Mouse (Mus musculus) MEL (cell line): ENCODE measurements at regions not wholly inside any gene's neighbourhood (a gene's known extent, or its start where the extent isn't known, plus 50 kb on each side); places are given as distances from the start of the nearest gene placed in this dataset.

Source experiments
- DNase-seq: peaks from one replicate; pipeline ENCODE4 v3.0.0; 2011; ENCODE audit warnings: low read depth, low spot score
- H3K27ac ChIP-seq: 2 replicates; pipeline ENCODE4 v1.5.1; 2012; ENCODE audit warnings: low read depth, mild to moderate bottlenecking, control low read depth, low read length, moderate library complexity; ENCODE audit not compliant: control insufficient read depth
- H3K27me3 ChIP-seq, 2 experiments: fragments of 150-350 bp in 1 of 2; sonication (generic) in 1 of 2; 2 replicates each; pipeline ENCODE4 v1.6.1; 2012; ENCODE audit warnings: low read length in 2 of 2, mild to moderate bottlenecking in 2 of 2, improper control_type of control experiment in 1 of 2, moderate library complexity in 1 of 2; ENCODE audit not compliant: insufficient read depth in 2 of 2, control insufficient read depth in 1 of 2
- H3K36me3 ChIP-seq, 2 experiments: 2 replicates each; pipeline ENCODE4 v1.6.1; 2012 to 2014; ENCODE audit warnings: low read length in 2 of 2, improper control_type of control experiment in 1 of 2, inconsistent platforms in 1 of 2, mild to moderate bottlenecking in 1 of 2; ENCODE audit not compliant: insufficient read depth in 2 of 2, control insufficient read depth in 1 of 2
- H3K4me1 ChIP-seq, 2 experiments: fragments of 150-350 bp in 1 of 2; sonication (generic) in 1 of 2; 2 replicates each; pipeline ENCODE4 v1.6.1; 2012; ENCODE audit warnings: low read length in 2 of 2, improper control_type of control experiment in 1 of 2, mild to moderate bottlenecking in 1 of 2; ENCODE audit not compliant: insufficient read depth in 2 of 2, control insufficient read depth in 1 of 2
- H3K4me3 ChIP-seq, 2 experiments: fragments of 150-350 bp in 1 of 2; sonication (generic) in 1 of 2; 2 replicates each; pipeline ENCODE4 v1.5.1; 2012; ENCODE audit warnings: low read depth in 2 of 2, low read length in 2 of 2, mild to moderate bottlenecking in 2 of 2, moderate library complexity in 2 of 2, control low read depth in 1 of 2, improper control_type of control experiment in 1 of 2; ENCODE audit not compliant: control insufficient read depth in 1 of 2, insufficient read depth in 1 of 2
- H3K79me2 ChIP-seq: 2 replicates; pipeline ENCODE4 v1.6.1; 2012; ENCODE audit warnings: mild to moderate bottlenecking, low read length, moderate library complexity; ENCODE audit not compliant: control insufficient read depth, poor library complexity, insufficient read depth
- H3K9ac ChIP-seq: 2 replicates; pipeline ENCODE4 v1.6.1; 2012; ENCODE audit warnings: low read depth, mild to moderate bottlenecking, control low read depth, low read length, moderate library complexity; ENCODE audit not compliant: control insufficient read depth, poor library complexity, severe bottlenecking
- H3K9me3 ChIP-seq: fragments of 150-350 bp; sonication (generic); replicated peaks from 2 replicates; pipeline ENCODE4 v1.6.1; 2012; ENCODE audit warnings: mild to moderate bottlenecking, low read length, improper control_type of control experiment, moderate library complexity; ENCODE audit not compliant: insufficient read depth
- CHD1 ChIP-seq: IDR thresholded peaks from 2 replicates; pipeline ENCODE4 v1.6.1; 2012; ENCODE audit warnings: low read depth, mild to moderate bottlenecking, inconsistent platforms, low read length, improper control_type of control experiment
- CTCF ChIP-seq, 3 experiments: IDR thresholded peaks in 2 of 3; conservative IDR thresholded peaks in 1 of 3; 2 replicates each; pipeline ENCODE4 v1.5.1; 2011 to 2012; ENCODE audit warnings: low read length in 3 of 3, low read depth in 2 of 3, mild to moderate bottlenecking in 2 of 3, improper control_type of control experiment in 1 of 3, inconsistent platforms in 1 of 3, mixed read lengths in 1 of 3, moderate library complexity in 1 of 3; ENCODE audit not compliant: control insufficient read depth in 1 of 3, insufficient read depth in 1 of 3, poor library complexity in 1 of 3, severe bottlenecking in 1 of 3
- E2F4 ChIP-seq: IDR thresholded peaks from 2 replicates; pipeline ENCODE4 v1.6.1; 2011; ENCODE audit warnings: low read depth, low read length, improper control_type of control experiment, borderline replicate concordance
- ELF1 ChIP-seq: IDR thresholded peaks from 2 replicates; pipeline ENCODE4 v1.6.1; 2014; ENCODE audit warnings: low read depth, mild to moderate bottlenecking, inconsistent platforms, low read length, improper control_type of control experiment, moderate library complexity
- EP300 ChIP-seq, 2 experiments: IDR thresholded peaks; 2 replicates each; pipeline ENCODE4 v1.6.1; 2011; ENCODE audit warnings: improper control_type of control experiment in 2 of 2, low read length in 2 of 2, low read depth in 1 of 2, mild to moderate bottlenecking in 1 of 2
- ETS1 ChIP-seq: IDR thresholded peaks from 2 replicates; pipeline ENCODE4 v1.6.1; 2012; ENCODE audit warnings: low read depth, mild to moderate bottlenecking, inconsistent platforms, low read length, improper control_type of control experiment, moderate library complexity
- GABPA ChIP-seq: IDR thresholded peaks from 2 replicates; pipeline ENCODE4 v1.6.1; 2012; ENCODE audit warnings: low read depth, mild to moderate bottlenecking, inconsistent platforms, low read length, improper control_type of control experiment, moderate library complexity
- HCFC1 ChIP-seq: IDR thresholded peaks from 2 replicates; pipeline ENCODE4 v1.6.1; 2012; ENCODE audit warnings: low read depth, mild to moderate bottlenecking, inconsistent platforms, low read length, improper control_type of control experiment, moderate library complexity
- JUND ChIP-seq: IDR thresholded peaks from 2 replicates; pipeline ENCODE4 v1.6.1; 2011; ENCODE audit warnings: low read depth, mild to moderate bottlenecking, improper control_type of control experiment, low read length
- KAT2A ChIP-seq: conservative IDR thresholded peaks from 2 replicates; pipeline ENCODE4 v1.6.1; 2012; ENCODE audit warnings: low read depth, low read length, improper control_type of control experiment, inconsistent platforms
- MAFK ChIP-seq: IDR thresholded peaks from 2 replicates; pipeline ENCODE4 v1.6.1; 2011; ENCODE audit warnings: low read depth, mild to moderate bottlenecking, low read length, improper control_type of control experiment, borderline replicate concordance
- MXI1 ChIP-seq: IDR thresholded peaks from 2 replicates; pipeline ENCODE4 v1.6.1; 2011; ENCODE audit warnings: mild to moderate bottlenecking, low read depth, low read length, improper control_type of control experiment
- MYB ChIP-seq: IDR thresholded peaks from 2 replicates; pipeline ENCODE4 v1.6.1; 2011; ENCODE audit warnings: mild to moderate bottlenecking, low read depth, low read length, improper control_type of control experiment
- NELFE ChIP-seq: IDR thresholded peaks from 2 replicates; pipeline ENCODE4 v1.6.1; 2011; ENCODE audit warnings: low read depth, low read length, improper control_type of control experiment
- NRF1 ChIP-seq: IDR thresholded peaks from 2 replicates; pipeline ENCODE4 v1.6.1; 2014; ENCODE audit warnings: low read depth, mild to moderate bottlenecking, inconsistent platforms, low read length, improper control_type of control experiment, moderate library complexity; ENCODE audit not compliant: poor library complexity, insufficient read depth, severe bottlenecking
- POLR2A ChIP-seq, 2 experiments: IDR thresholded peaks; 2 replicates each; pipeline ENCODE4 v1.6.1; 2011 to 2012; ENCODE audit warnings: low read length in 2 of 2, mild to moderate bottlenecking in 2 of 2, control low read depth in 1 of 2, improper control_type of control experiment in 1 of 2, low read depth in 1 of 2, moderate library complexity in 1 of 2; ENCODE audit not compliant: control insufficient read depth in 1 of 2, insufficient read depth in 1 of 2, poor library complexity in 1 of 2
- RAD21 ChIP-seq: IDR thresholded peaks from 2 replicates; pipeline ENCODE4 v1.6.1; 2011; ENCODE audit warnings: mild to moderate bottlenecking, low read depth, low read length, improper control_type of control experiment
- SMC3 ChIP-seq: IDR thresholded peaks from 2 replicates; pipeline ENCODE4 v1.6.1; 2011; ENCODE audit warnings: low read depth, low read length, improper control_type of control experiment
- TAL1 ChIP-seq: IDR thresholded peaks from 2 replicates; pipeline ENCODE4 v1.6.1; 2012; ENCODE audit warnings: mild to moderate bottlenecking, inconsistent platforms, low read length, moderate library complexity, mixed read lengths
- TBP ChIP-seq: IDR thresholded peaks from 2 replicates; pipeline ENCODE4 v1.8.0; 2011; ENCODE audit warnings: low read depth, low read length, improper control_type of control experiment
- UBTF ChIP-seq: IDR thresholded peaks from 2 replicates; pipeline ENCODE4 v1.6.1; 2012; ENCODE audit warnings: low read depth, mild to moderate bottlenecking, inconsistent platforms, low read length, improper control_type of control experiment, moderate library complexity, borderline replicate concordance; ENCODE audit not compliant: insufficient read depth
- USF1 ChIP-seq: IDR thresholded peaks from 2 replicates; pipeline ENCODE4 v1.6.1; 2014; ENCODE audit warnings: low read depth, mild to moderate bottlenecking, inconsistent platforms, low read length, improper control_type of control experiment, moderate library complexity
- ZC3H11A ChIP-seq: IDR thresholded peaks from 2 replicates; pipeline ENCODE4 v1.6.1; 2012; ENCODE audit warnings: low read depth, mild to moderate bottlenecking, inconsistent platforms, low read length, improper control_type of control experiment
- ZKSCAN1 ChIP-seq: IDR thresholded peaks from 2 replicates; pipeline ENCODE4 v1.6.1; 2012; ENCODE audit warnings: low read depth, mild to moderate bottlenecking, inconsistent platforms, low read length, improper control_type of control experiment, moderate library complexity
- ZNF384 ChIP-seq: IDR thresholded peaks from 2 replicates; pipeline ENCODE4 v1.6.1; 2012; ENCODE audit warnings: low read depth, mild to moderate bottlenecking, inconsistent platforms, low read length, improper control_type of control experiment

DNA sequence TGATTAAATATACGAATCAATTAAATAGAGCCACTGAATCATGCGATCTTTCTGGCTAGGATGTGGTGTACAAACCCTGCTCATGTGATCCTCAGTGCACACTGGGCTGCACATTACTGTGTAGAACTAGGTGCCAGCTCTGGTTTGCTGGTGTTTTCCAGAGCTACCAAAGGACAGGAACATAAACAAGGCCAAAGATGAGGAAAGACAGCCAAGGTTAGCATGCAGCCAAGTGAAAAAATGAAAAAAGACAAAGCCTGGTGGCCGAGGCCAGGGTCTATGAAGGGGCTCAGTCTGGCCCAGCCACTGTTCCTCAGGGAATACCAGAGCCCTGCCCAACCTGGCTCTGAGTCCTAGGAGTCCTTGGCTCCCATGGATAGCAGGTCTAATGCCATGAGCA lies 190.1 kb downstream of the Wdr11 start:
- Histone ChIP-seq H3K27me3 (no peaks in the 10 kb centered on the region), H3K79me2 (no peaks in the 10 kb centered on the region), H3K9me3 (no peaks in the 10 kb centered on the region), H3K9ac (no peak overlapping the region), H3K36me3 (no peaks in the 10 kb centered on the region), H3K4me1 (no peaks in the 10 kb centered on the region), H3K4me3 (no peak overlapping the region), H3K27ac (no peak overlapping the region)
- no peak for DNase-seq
- TF ChIP-seq ZC3H11A (no peak), POLR2A (IDR thresholded peaks at IDR 0.05; ENCODE audit: control insufficient read depth in 1 of 2, insufficient read depth in 1 of 2, low read depth in 1 of 2, low read length in 2 of 2, poor library complexity in 1 of 2) (no peak), NRF1 (no peak), RAD21 (no peak), HCFC1 (no peak), USF1 (no peak), CHD1 (no peak), KAT2A (no peak), CTCF (IDR thresholded peaks at IDR 0.05 in 2 of 3, conservative IDR thresholded peaks at IDR 0.05 in 1 of 3; ENCODE audit: control insufficient read depth in 1 of 3, insufficient read depth in 1 of 3, low read depth in 2 of 3, low read length in 3 of 3, poor library complexity in 1 of 3, severe bottlenecking in 1 of 3) (no peak), EP300 (IDR thresholded peaks at IDR 0.05; ENCODE audit: low read depth in 1 of 2, low read length in 2 of 2) (no peak)
- TF ChIP-seq, all 39 proteins: peak for 0

DNA sequence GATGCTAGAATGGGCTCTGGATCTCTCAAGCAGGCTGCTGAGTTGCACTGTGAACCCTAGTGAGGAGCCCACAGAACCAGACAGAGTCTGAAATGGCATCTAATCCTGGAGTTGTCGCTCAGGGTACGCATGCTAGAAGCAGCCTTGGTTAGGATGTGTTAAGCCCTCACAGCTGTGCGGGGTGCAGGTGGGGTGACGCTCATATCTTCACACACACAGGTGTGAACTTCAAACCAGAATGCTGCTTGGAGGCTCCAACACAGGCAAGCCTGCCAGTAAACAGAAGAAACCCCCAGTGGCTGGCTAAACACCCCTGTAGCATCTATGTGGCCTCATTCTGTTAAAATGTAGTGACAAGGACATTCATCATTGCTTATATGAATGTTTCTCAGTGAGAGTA lies 193.3 kb downstream of the Wdr11 start:
- H3K79me2 ChIP-seq, result no peaks in the 10 kb centered on the region
- no peak overlapping the region for H3K4me3 ChIP-seq
- no peak overlapping the region for H3K27ac ChIP-seq
- no peak for DNase-seq
- no peaks in the 10 kb centered on the region for H3K36me3 ChIP-seq
- no peak overlapping the region for H3K9ac ChIP-seq
- no peak for TF ChIP-seq SMC3
- TF ChIP-seq NRF1, result no peak
- TF ChIP-seq ZNF384, result no peak
- no peak for TF ChIP-seq E2F4
- TF ChIP-seq ZKSCAN1, result no peak
- no peak for TF ChIP-seq NELFE
- no peak for TF ChIP-seq TBP
- no peak for TF ChIP-seq POLR2A (IDR thresholded peaks at IDR 0.05; ENCODE audit: control insufficient read depth in 1 of 2, insufficient read depth in 1 of 2, low read depth in 1 of 2, low read length in 2 of 2, poor library complexity in 1 of 2)
- TF ChIP-seq EP300 (IDR thresholded peaks at IDR 0.05; ENCODE audit: low read depth in 1 of 2, low read length in 2 of 2), result no peak
- TF ChIP-seq TAL1, result no peak
- no peak for TF ChIP-seq UBTF
- TF ChIP-seq ETS1, result no peak
- TF ChIP-seq GABPA, result no peak
- TF ChIP-seq MAFK, result no peak
- no peak for TF ChIP-seq MXI1
- TF ChIP-seq MYB, result no peak
- TF ChIP-seq CTCF (IDR thresholded peaks at IDR 0.05 in 2 of 3, conservative IDR thresholded peaks at IDR 0.05 in 1 of 3; ENCODE audit: control insufficient read depth in 1 of 3, insufficient read depth in 1 of 3, low read depth in 2 of 3, low read length in 3 of 3, poor library complexity in 1 of 3, severe bottlenecking in 1 of 3), result no peak
- TF ChIP-seq USF1, result no peak
- no peak for TF ChIP-seq ELF1
- no peak for TF ChIP-seq JUND
- H3K27me3 ChIP-seq, result no peaks in the 10 kb centered on the region
- no peaks in the 10 kb centered on the region for H3K9me3 ChIP-seq
- no peaks in the 10 kb centered on the region for H3K4me1 ChIP-seq
